Mouse (Mus musculus): ENCODE results near the gene Atp1a3.

- TF ChIP-seq CTCF (IDR thresholded peaks at IDR 0.05) (no peak), EP300 (IDR thresholded peaks at IDR 0.05) (no peak)
Measured at GRCm38 (mm10) chr7:24978781-24979180, 27.0 kb downstream of the Atp1a3 start.
